Mouse (Mus musculus): ENCODE data around the gene Cacna2d1. TPM values are rescaled to one million over a fixed set of nuclear protein-coding genes. Genes with fewer than 3 reads are reported as not detected.

Gene Cacna2d1
- total and polyA plus RNA-seq, 3 experiments: 0.08 to 0.13 TPM; not detected in 1

- H3K79me2 ChIP-seq (ENCODE audit: control insufficient read depth, insufficient read depth, low read length, poor library complexity): no peaks in the 10 kb centered on the region
- TF ChIP-seq NRF1 (IDR thresholded peaks at IDR 0.05; ENCODE audit: insufficient read depth, low read depth, low read length, poor library complexity, severe bottlenecking) (no peak), POLR2AphosphoS5 (IDR thresholded peaks at IDR 0.05; ENCODE audit: borderline replicate concordance, low read depth, low read length) (no peak), EP300 (IDR thresholded peaks at IDR 0.05; ENCODE audit: low read depth in 1 of 2, low read length in 2 of 2) (no peak), GATA1 (IDR thresholded peaks at IDR 0.05; ENCODE audit: low read depth, low read length) (no peak), USF1 (IDR thresholded peaks at IDR 0.05; ENCODE audit: low read depth, low read length) (no peak), POLR2A (IDR thresholded peaks at IDR 0.05; ENCODE audit: control insufficient read depth in 1 of 2, insufficient read depth in 1 of 2, low read depth in 1 of 2, low read length in 2 of 2, poor library complexity in 1 of 2) (no peak), ZNF384 (IDR thresholded peaks at IDR 0.05; ENCODE audit: low read depth, low read length) (no peak), SIN3A (IDR thresholded peaks at IDR 0.05; ENCODE audit: low read length) (no peak), MYB (IDR thresholded peaks at IDR 0.05; ENCODE audit: low read depth, low read length) (no peak), RCOR1 (IDR thresholded peaks at IDR 0.05; ENCODE audit: low read depth, low read length) (no peak), KAT2A (conservative IDR thresholded peaks at IDR 0.05; ENCODE audit: low read depth, low read length) (no peak), ZMIZ1 (IDR thresholded peaks at IDR 0.05; ENCODE audit: low read depth, low read length) (no peak), GABPA (IDR thresholded peaks at IDR 0.05; ENCODE audit: low read depth, low read length) (no peak), RAD21 (IDR thresholded peaks at IDR 0.05; ENCODE audit: low read depth, low read length) (no peak), E2F4 (IDR thresholded peaks at IDR 0.05; ENCODE audit: borderline replicate concordance, low read depth, low read length) (no peak), ELF1 (IDR thresholded peaks at IDR 0.05; ENCODE audit: low read depth, low read length) (no peak), MEF2A (IDR thresholded peaks at IDR 0.05; ENCODE audit: extremely low read depth, insufficient replicate concordance, low read depth, low read length, poor library complexity, severe bottlenecking) (no peak)
- no peak overlapping the region for H3K9ac ChIP-seq (ENCODE audit: control insufficient read depth, low read depth, low read length, poor library complexity, severe bottlenecking)
- H3K4me1 ChIP-seq (ENCODE audit: control insufficient read depth in 1 of 2, insufficient read depth in 2 of 2, low read length in 2 of 2): no peaks in the 10 kb centered on the region
- no peaks in the 10 kb centered on the region for H3K9me3 ChIP-seq (replicated peaks; ENCODE audit: insufficient read depth, low read length)
- no peaks in the 10 kb centered on the region for H3K36me3 ChIP-seq (ENCODE audit: control insufficient read depth in 1 of 2, insufficient read depth in 2 of 2, low read length in 2 of 2)
- DNase-seq (ENCODE audit: low read depth, low spot score): no peak
- no peak overlapping the region for H3K4me3 ChIP-seq (ENCODE audit: control insufficient read depth in 1 of 2, insufficient read depth in 1 of 2, low read depth in 2 of 2, low read length in 2 of 2)
- no peaks in the 10 kb centered on the region for H3K27me3 ChIP-seq (ENCODE audit: control insufficient read depth in 1 of 2, insufficient read depth in 2 of 2, low read length in 2 of 2)
- no peak overlapping the region for H3K27ac ChIP-seq (ENCODE audit: control insufficient read depth, low read depth, low read length)
Measured at GRCm38 (mm10) chr5:16243599-16243998, 309.1 kb downstream of the Cacna2d1 start.

GRCm38 (mm10) chr5:16252738-16253513 lies 318.4 kb downstream of the Cacna2d1 start:
- no peaks in the 10 kb centered on the region for H3K4me1 ChIP-seq (ENCODE audit: control insufficient read depth in 1 of 2, insufficient read depth in 2 of 2, low read length in 2 of 2)
- no peaks in the 10 kb centered on the region for H3K36me3 ChIP-seq (ENCODE audit: control insufficient read depth in 1 of 2, insufficient read depth in 2 of 2, low read length in 2 of 2)
- H3K4me3 ChIP-seq (ENCODE audit: control insufficient read depth in 1 of 2, insufficient read depth in 1 of 2, low read depth in 2 of 2, low read length in 2 of 2): no peak overlapping the region
- H3K9me3 ChIP-seq (replicated peaks; ENCODE audit: insufficient read depth, low read length): no peaks in the 10 kb centered on the region
- no peaks in the 10 kb centered on the region for H3K79me2 ChIP-seq (ENCODE audit: control insufficient read depth, insufficient read depth, low read length, poor library complexity)
- no peak for DNase-seq (ENCODE audit: low read depth, low spot score)
- TF ChIP-seq ZNF384 (IDR thresholded peaks at IDR 0.05; ENCODE audit: low read depth, low read length) (no peak), TCF12 (IDR thresholded peaks at IDR 0.05; ENCODE audit: low read depth, low read length) (no peak), ZMIZ1 (IDR thresholded peaks at IDR 0.05; ENCODE audit: low read depth, low read length) (no peak), TBP (IDR thresholded peaks at IDR 0.05; ENCODE audit: low read depth, low read length) (no peak), E2F4 (IDR thresholded peaks at IDR 0.05; ENCODE audit: borderline replicate concordance, low read depth, low read length) (no peak), NELFE (IDR thresholded peaks at IDR 0.05; ENCODE audit: low read depth, low read length) (no peak), MEF2A (IDR thresholded peaks at IDR 0.05; ENCODE audit: extremely low read depth, insufficient replicate concordance, low read depth, low read length, poor library complexity, severe bottlenecking) (no peak), USF1 (IDR thresholded peaks at IDR 0.05; ENCODE audit: low read depth, low read length) (no peak), SIN3A (IDR thresholded peaks at IDR 0.05; ENCODE audit: low read length) (no peak), SMC3 (IDR thresholded peaks at IDR 0.05; ENCODE audit: low read depth, low read length) (no peak), POLR2AphosphoS5 (IDR thresholded peaks at IDR 0.05; ENCODE audit: borderline replicate concordance, low read depth, low read length) (no peak), POLR2AphosphoS2 (IDR thresholded peaks at IDR 0.05; ENCODE audit: low read length) (no peak), HCFC1 (IDR thresholded peaks at IDR 0.05; ENCODE audit: low read depth, low read length) (no peak), ZC3H11A (IDR thresholded peaks at IDR 0.05; ENCODE audit: low read depth, low read length) (no peak), MYB (IDR thresholded peaks at IDR 0.05; ENCODE audit: low read depth, low read length) (no peak), UBTF (IDR thresholded peaks at IDR 0.05; ENCODE audit: borderline replicate concordance, insufficient read depth, low read depth, low read length) (no peak), EP300 (IDR thresholded peaks at IDR 0.05; ENCODE audit: low read depth in 1 of 2, low read length in 2 of 2) (no peak), MAX (IDR thresholded peaks at IDR 0.05; ENCODE audit: low read length) (no peak), MYC (IDR thresholded peaks at IDR 0.05; ENCODE audit: low read depth, low read length) (no peak)
- no peak overlapping the region for H3K27ac ChIP-seq (ENCODE audit: control insufficient read depth, low read depth, low read length)
- no peak overlapping the region for H3K9ac ChIP-seq (ENCODE audit: control insufficient read depth, low read depth, low read length, poor library complexity, severe bottlenecking)
- H3K27me3 ChIP-seq (ENCODE audit: control insufficient read depth in 1 of 2, insufficient read depth in 2 of 2, low read length in 2 of 2): no peaks in the 10 kb centered on the region; a peak in 1 of 4 replicates
